Mouse (Mus musculus): ENCODE measurements around the gene Vps41.

Gene Vps41

GRCm38 (mm10) chr13:18868825-18869224 lies 151.7 kb downstream of the Vps41 start:
- no peak for DNase-seq (ENCODE audit: low spot score)

GRCm38 (mm10) chr13:18875321-18875720 lies 158.2 kb downstream of the Vps41 start:
- no peak for DNase-seq (ENCODE audit: low spot score)

GRCm38 (mm10) chr13:18892910-18893309 lies 175.8 kb downstream of the Vps41 start:
- DNase-seq (ENCODE audit: low spot score), result no peak

GRCm38 (mm10) chr13:18896789-18897188 lies 179.7 kb downstream of the Vps41 start:
- no peak for DNase-seq (ENCODE audit: low spot score)

GRCm38 (mm10) chr13:18903623-18904022 lies 186.5 kb downstream of the Vps41 start:
- no peak for DNase-seq (ENCODE audit: low spot score)

- no peak for DNase-seq (ENCODE audit: low spot score)
Measured at GRCm38 (mm10) chr13:18914774-18915173, 197.7 kb downstream of the Vps41 start.

Data from testis, postnatal 14 days (tissue).